Mouse (Mus musculus) stomach, embryonic 14.5 days (tissue): ENCODE measurements around the gene Coq7. TPM values are rescaled to one million over a fixed set of nuclear protein-coding genes. Genes with fewer than 3 reads are reported as not detected.
A peak's percentile ranks its signal among the peaks of the same experiment; 100 is the strongest.

ENCODE experiments used
- ATAC-seq: fragments of 200-750 bp; cut with Nextera tagmentation; 2 replicates; pipeline ENCODE4 v1.8.0; 2017; ENCODE audit warnings: low read depth, moderate TSS enrichment; ENCODE audit not compliant: insufficient number of reproducible peaks, insufficient read depth, low FRiP score
- H3K27ac ChIP-seq: fragments of 300-500 bp; sonication (generic); 2 replicates; pipeline ENCODE4 v1.5.1; 2014; ENCODE audit warnings: mild to moderate bottlenecking, low read length, moderate library complexity, mixed read lengths
- H3K27me3 ChIP-seq: fragments of 300-500 bp; sonication (generic); 2 replicates; pipeline ENCODE4 v1.6.1; 2014; ENCODE audit warnings: low read length, control low read depth, mixed read lengths; ENCODE audit not compliant: control insufficient read depth, insufficient read depth
- H3K36me3 ChIP-seq: fragments of 300-500 bp; sonication (generic); 2 replicates; pipeline ENCODE4 v1.6.1; 2014; ENCODE audit warnings: mild to moderate bottlenecking, control low read depth, low read length, moderate library complexity, mixed read lengths; ENCODE audit not compliant: control insufficient read depth, insufficient read depth
- H3K4me1 ChIP-seq: fragments of 300-500 bp; sonication (generic); 2 replicates; pipeline ENCODE4 v1.6.1; 2014; ENCODE audit warnings: low read length, control low read depth, mixed read lengths; ENCODE audit not compliant: control insufficient read depth, insufficient read depth
- H3K4me2 ChIP-seq: fragments of 300-500 bp; sonication (generic); replicated peaks from 2 replicates; pipeline ENCODE4 v1.6.1; 2014; ENCODE audit warnings: low read depth, low read length, control low read depth
- H3K4me3 ChIP-seq: fragments of 300-500 bp; sonication (generic); 2 replicates; pipeline ENCODE4 v1.5.1; 2014; ENCODE audit warnings: low read depth, low read length, control low read depth
- H3K9ac ChIP-seq: fragments of 300-500 bp; sonication (generic); replicated peaks from 2 replicates; pipeline ENCODE4 v1.6.1; 2014; ENCODE audit warnings: low read depth, mild to moderate bottlenecking, control low read depth, low read length, moderate library complexity, mixed read lengths
- H3K9me3 ChIP-seq: fragments of 300-500 bp; sonication (generic); 2 replicates; pipeline ENCODE4 v1.6.1; 2016; ENCODE audit warnings: low read depth, low read length, control low read depth; ENCODE audit not compliant: control insufficient read depth
- WGBS: fragments of 180-500 bp; shearing (Covaris S2); extraction: QIAGEN DNeasy Blood & Tissue Kit; methylation state at CpG from one replicate; pipeline ENCODE4 v1.1.7; 2014; 5-methylcytosine and 5-hydroxymethylcytosine counted together
- polyA plus RNA-seq: library from polyadenylated mRNA; unstranded; fragments of >200 nt; fragmentation: Nextera tagmentation; extraction: Ambion mirVana; gene quantifications from 2 replicates; pipeline ENCODE4 v1.2.1, GENCODE M21; 2014

Gene Coq7
- polyA plus RNA-seq, 1 experiment from 2014 or later = 126 TPM

GRCm38 (mm10) chr7:118508556-118508955 lies 24.6 kb downstream of the Coq7 start:
- Histone ChIP-seq H3K4me1 (0 out of 2 replicates have a peak, but pooled peaks cover 3% of the 10 kb centered on the region), H3K36me3 (no peaks in the 10 kb centered on the region), H3K4me2 (no peak overlapping the region), H3K9me3 (no peaks in the 10 kb centered on the region), H3K27me3 (no peaks in the 10 kb centered on the region), H3K4me3 (no peak overlapping the region), H3K27ac (no peak overlapping the region), H3K9ac (no peak overlapping the region)
- ATAC-seq = no peak
- WGBS = 73% methylated on average over 7 of the region's 7 CpGs

DNA sequence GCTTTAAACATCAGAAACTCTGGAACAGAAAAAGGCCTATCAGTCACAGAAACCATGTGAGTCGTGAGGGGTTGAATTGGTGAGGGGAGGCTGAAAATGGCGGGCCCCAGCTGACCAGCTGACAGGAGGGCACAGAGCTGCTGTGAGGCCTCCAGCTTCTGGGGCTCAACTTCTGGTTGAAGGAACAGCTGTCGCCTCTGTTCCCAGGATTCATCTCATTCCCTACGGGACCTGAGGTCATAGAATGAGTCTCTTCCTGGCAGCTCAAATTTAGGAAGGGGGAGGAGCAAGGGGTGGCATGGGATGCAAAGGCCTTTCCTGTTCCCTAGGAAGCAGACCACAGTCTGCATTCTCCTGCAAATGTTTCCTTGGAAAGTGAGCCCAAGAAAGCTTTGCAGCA lies 29.3 kb downstream of the Coq7 start:
- no peaks in the 10 kb centered on the region for H3K36me3 ChIP-seq
- no peaks in the 10 kb centered on the region for H3K27me3 ChIP-seq
- H3K4me2 ChIP-seq = no peak overlapping the region
- 0 out of 2 replicates have a peak, but pooled peaks cover 3% of the 10 kb centered on the region for H3K4me1 ChIP-seq
- no peak for ATAC-seq
- no peak overlapping the region for H3K9ac ChIP-seq
- no peak overlapping the region for H3K4me3 ChIP-seq
- H3K9me3 ChIP-seq = no peaks in the 10 kb centered on the region
- WGBS = 51% methylated on average over 4 of the region's 4 CpGs
- H3K27ac ChIP-seq = no peak overlapping the region

- Histone ChIP-seq H3K9ac (no peak overlapping the region), H3K27ac (no peak overlapping the region), H3K4me3 (no peak overlapping the region), H3K4me2 (no peak overlapping the region), H3K36me3 (no peaks in the 10 kb centered on the region), H3K9me3 (no peaks in the 10 kb centered on the region), H3K27me3 (no peaks in the 10 kb centered on the region), H3K4me1 (0 out of 2 replicates have a peak, but pooled peaks cover 3% of the 10 kb centered on the region)
- ATAC-seq = no peak
- WGBS = 78% methylated on average over 8 of the region's 8 CpGs
Observed at GRCm38 (mm10) chr7:118502333-118502732, 30.8 kb downstream of the Coq7 start.

- no peak overlapping the region for H3K9ac ChIP-seq
- no peak for ATAC-seq
- H3K27ac ChIP-seq = no peak overlapping the region
Observed at GRCm38 (mm10) chr7:118499784-118500435, 33.2 kb downstream of the Coq7 start.

DNA sequence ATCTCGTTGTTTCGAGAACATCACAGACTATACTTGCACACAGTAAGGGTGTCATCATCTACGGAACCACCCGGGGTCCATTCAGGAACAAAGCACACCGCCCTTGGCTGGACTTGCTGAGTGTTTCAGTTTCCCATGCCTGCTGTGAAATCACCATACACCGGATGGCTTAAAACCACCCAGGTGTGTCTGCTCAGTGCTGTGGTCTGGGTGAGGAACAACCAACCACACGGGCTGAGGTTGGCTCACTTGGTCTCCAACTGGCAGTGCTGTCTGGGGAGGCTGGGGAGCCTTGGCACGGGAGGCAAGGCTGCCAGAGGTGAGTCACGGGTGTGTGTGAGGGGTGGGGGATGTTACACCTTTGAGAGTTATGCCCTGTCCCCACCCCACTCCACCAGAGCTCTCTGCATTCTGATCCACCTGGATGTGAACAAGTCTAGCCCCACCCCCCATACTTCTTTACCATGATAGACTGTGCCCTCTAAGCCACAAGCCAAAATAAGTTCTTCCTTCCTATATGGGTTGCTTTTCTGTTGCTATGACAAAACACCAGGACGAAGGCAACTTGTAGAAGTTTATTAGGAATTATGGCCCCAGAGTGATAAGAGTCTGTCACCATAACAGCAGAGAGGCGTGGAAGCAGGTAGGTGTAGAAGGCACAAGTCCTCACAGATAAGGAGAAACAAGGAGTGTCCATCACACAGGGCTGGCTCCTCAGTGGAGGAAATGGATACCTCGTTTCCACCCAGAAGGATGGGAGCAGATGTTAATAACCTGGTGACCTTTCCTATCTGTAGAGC lies 34.0 kb downstream of the Coq7 start:
- no peak overlapping the region for H3K4me3 ChIP-seq
- 0 out of 2 replicates have a peak, but pooled peaks cover 3% of the 10 kb centered on the region for H3K4me1 ChIP-seq
- 77% methylated on average over 12 of the region's 12 CpGs for WGBS
- no peak overlapping the region for H3K27ac ChIP-seq
- no peak overlapping the region for H3K9ac ChIP-seq
- H3K36me3 ChIP-seq = no peaks in the 10 kb centered on the region
- H3K9me3 ChIP-seq = no peaks in the 10 kb centered on the region
- no peak overlapping the region for H3K4me2 ChIP-seq
- H3K27me3 ChIP-seq = no peaks in the 10 kb centered on the region
- no peak for ATAC-seq

More at GRCm38 (mm10) chr7:118499784-118500435, 33.2 kb downstream of the Coq7 start:
- H3K9me3 ChIP-seq = no peaks in the 10 kb centered on the region
- WGBS = 60% methylated on average over 7 of the region's 7 CpGs
- H3K4me3 ChIP-seq = no peak overlapping the region
- H3K4me2 ChIP-seq = no peak overlapping the region
- no peaks in the 10 kb centered on the region for H3K27me3 ChIP-seq
- H3K4me1 ChIP-seq = 0 out of 2 replicates have a peak, but pooled peaks cover 3% of the 10 kb centered on the region
- no peaks in the 10 kb centered on the region for H3K36me3 ChIP-seq

DNA sequence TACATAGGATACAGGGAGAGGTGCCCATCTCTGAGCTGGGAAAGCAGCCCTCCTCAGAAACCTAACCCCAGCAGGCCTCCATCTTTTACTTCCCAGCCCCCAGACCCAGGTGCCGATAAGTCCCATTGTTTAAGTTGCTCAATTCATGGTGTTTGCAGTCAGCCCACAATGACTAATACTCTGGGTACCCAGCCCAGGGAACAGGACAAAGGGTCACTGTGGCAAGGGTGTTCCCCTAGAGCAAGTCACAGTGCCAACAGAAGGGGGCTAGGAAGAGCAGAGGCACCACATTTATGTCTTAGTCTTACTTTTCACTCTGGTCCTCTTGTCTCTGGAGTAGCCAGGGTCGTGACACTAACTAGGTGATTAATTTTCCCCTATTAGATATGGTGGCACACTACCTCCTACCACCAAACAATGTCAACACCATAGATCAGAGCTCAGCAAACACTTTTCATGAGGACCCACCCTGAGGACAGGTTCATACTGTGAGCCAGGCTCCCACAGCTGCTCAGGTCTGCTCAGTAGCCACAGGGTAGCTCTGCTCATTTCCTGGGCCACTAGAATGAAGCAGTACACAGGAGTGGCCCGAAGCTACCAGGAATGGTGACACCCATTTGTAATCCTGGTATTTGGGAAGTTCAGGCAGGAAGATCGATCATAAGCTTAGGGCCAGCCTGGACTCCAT lies 38.1 kb downstream of the Coq7 start:
- ATAC-seq = no peak
- Histone ChIP-seq H3K9ac (no peak overlapping the region), H3K4me3 (no peak overlapping the region), H3K4me2 (no peak overlapping the region), H3K4me1 (peaks cover 10% of the 10 kb centered on the region), H3K27ac (no peak overlapping the region; the same call in 1 of the 2 replicates), H3K9me3 (no peaks in the 10 kb centered on the region), H3K36me3 (no peaks in the 10 kb centered on the region), H3K27me3 (no peaks in the 10 kb centered on the region)
- 69% methylated on average over 4 of the region's 4 CpGs for WGBS

- Histone ChIP-seq H3K27me3 (no peaks in the 10 kb centered on the region), H3K9ac (no peak overlapping the region), H3K9me3 (no peaks in the 10 kb centered on the region), H3K27ac (no peak overlapping the region), H3K4me1 (peaks cover 19% of the 10 kb centered on the region), H3K4me3 (no peak overlapping the region), H3K36me3 (peaks cover 4% of the 10 kb centered on the region; the same call in 1 of the 2 replicates), H3K4me2 (no peak overlapping the region)
- WGBS = 83% methylated on average over 9 of the region's 9 CpGs
- ATAC-seq = no peak
Observed at GRCm38 (mm10) chr7:118493892-118494291, 39.3 kb downstream of the Coq7 start.

- peak within 1 kb of the TSS; percentile 76 for H3K4me3 ChIP-seq
- under 1% methylated on average over 46 of the region's 55 CpGs for WGBS
- peaks cover 4% of the 10 kb centered on the region; the same call in 1 of the 2 replicates for H3K36me3 ChIP-seq
- peaks cover 33% of the 10 kb centered on the region for H3K4me1 ChIP-seq
- H3K4me2 ChIP-seq = peak within 1 kb of the TSS; percentile 65
- H3K9me3 ChIP-seq = no peaks in the 10 kb centered on the region
- H3K9ac ChIP-seq = peak within 1 kb of the TSS; percentile 89
- ATAC-seq = peak; percentile 83
- H3K27ac ChIP-seq = peak within 1 kb of the TSS; percentile 90
- no peaks in the 10 kb centered on the region for H3K27me3 ChIP-seq
Observed at GRCm38 (mm10) chr7:118491431-118492147, 41.6 kb downstream of the Coq7 start, which contains the start of gene Itpripl2. TSS of gene Itpripl2 (minus strand) at chr7:118491975.
